Mouse (Mus musculus): Measurements from ENCODE around the gene Igfbp3. TPM values are rescaled to one million over a fixed set of nuclear protein-coding genes. Genes with fewer than 3 reads are reported as not detected.
A peak's percentile ranks its signal among the peaks of the same experiment; 100 is the strongest.

Igfbp3 gene
- polyA plus RNA-seq, 1 experiment from 2014 or later: 15.3 TPM

GRCm38 (mm10) chr11:7198481-7199256 lies 15.1 kb downstream of the Igfbp3 start:
- no peak overlapping the region for H3K4me3 ChIP-seq (ENCODE audit: low read depth, low read length)
- 65% methylated on average over 10 of the region's 10 CpGs for WGBS
- no peak for TF ChIP-seq CTCF (IDR thresholded peaks at IDR 0.05; ENCODE audit: low read depth)
- no peaks in the 10 kb centered on the region for H3K36me3 ChIP-seq (ENCODE audit: insufficient read depth)
- H3K4me1 ChIP-seq (ENCODE audit: insufficient read depth): no peaks in the 10 kb centered on the region
- H3K9me3 ChIP-seq (ENCODE audit: low read depth, low read length): no peaks in the 10 kb centered on the region
- no peaks in the 10 kb centered on the region for H3K27me3 ChIP-seq (ENCODE audit: insufficient read depth, low read length)
- ATAC-seq (ENCODE audit: insufficient read depth) (peak; percentile 50; the same call in 1 of the 2 replicates), DNase-seq (peak; percentile 43)
- H3K4me2 ChIP-seq: no peak overlapping the region
- no peak overlapping the region for H3K27ac ChIP-seq (ENCODE audit: low read depth)
- H3K9ac ChIP-seq: no peak overlapping the region

- Histone ChIP-seq H3K9me3 (ENCODE audit: low read depth, low read length) (no peaks in the 10 kb centered on the region), H3K4me1 (ENCODE audit: insufficient read depth) (no peaks in the 10 kb centered on the region), H3K27ac (ENCODE audit: low read depth) (no peak overlapping the region), H3K4me2 (no peak overlapping the region), H3K9ac (no peak overlapping the region), H3K27me3 (ENCODE audit: insufficient read depth, low read length) (no peaks in the 10 kb centered on the region), H3K4me3 (ENCODE audit: low read depth, low read length) (no peak overlapping the region), H3K36me3 (ENCODE audit: insufficient read depth) (no peaks in the 10 kb centered on the region)
- DNase-seq: no peak
- WGBS: 88% methylated on average over 19 of the region's 19 CpGs
- TF ChIP-seq CTCF (IDR thresholded peaks at IDR 0.05; ENCODE audit: low read depth): no peak
- no peak for ATAC-seq (ENCODE audit: insufficient read depth)
These were observed 15.7 kb downstream of the Igfbp3 start for GRCm38 (mm10) chr11:7198006-7198405.

GRCm38 (mm10) chr11:7197491-7197941 lies 16.2 kb downstream of the Igfbp3 start, which contains the start of gene Igfbp1:
TSS of gene Igfbp1 (plus strand) at chr11:7197782.
- ATAC-seq (ENCODE audit: insufficient read depth): no peak; the same call in 1 of the 2 replicates

DNA sequence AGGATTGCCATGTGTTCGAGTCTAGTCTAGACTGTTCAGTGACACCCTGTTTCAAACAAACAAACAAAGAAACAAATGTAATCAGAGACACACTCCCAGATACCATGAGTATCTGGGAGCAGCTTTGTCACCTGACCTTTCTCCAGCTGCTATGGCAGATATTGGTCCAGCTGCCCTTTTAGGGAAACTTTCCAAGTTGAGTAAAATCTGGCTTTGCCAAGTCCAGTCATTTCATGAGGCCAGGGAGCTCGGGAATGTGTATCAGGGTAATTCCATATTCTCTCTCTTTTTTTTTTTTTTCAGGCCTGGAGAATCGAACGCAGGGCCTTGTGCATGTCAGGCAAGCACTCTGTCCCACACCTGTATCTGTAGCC lies 18.4 kb downstream of the Igfbp3 start:
- no peak for TF ChIP-seq CTCF (IDR thresholded peaks at IDR 0.05; ENCODE audit: low read depth)
- Histone ChIP-seq H3K27ac (ENCODE audit: low read depth) (no peak overlapping the region), H3K27me3 (ENCODE audit: insufficient read depth, low read length) (no peaks in the 10 kb centered on the region), H3K36me3 (ENCODE audit: insufficient read depth) (no peaks in the 10 kb centered on the region), H3K4me1 (ENCODE audit: insufficient read depth) (no peaks in the 10 kb centered on the region), H3K9ac (no peak overlapping the region), H3K4me3 (ENCODE audit: low read depth, low read length) (no peak overlapping the region), H3K9me3 (ENCODE audit: low read depth, low read length) (no peaks in the 10 kb centered on the region), H3K4me2 (no peak overlapping the region)
- 80% methylated on average over 4 of the region's 4 CpGs for WGBS
- DNase-seq (no peak), ATAC-seq (ENCODE audit: insufficient read depth) (no peak)

More at GRCm38 (mm10) chr11:7197491-7197941, 16.2 kb downstream of the Igfbp3 start, which contains the start of gene Igfbp1:
- H3K4me3 ChIP-seq (ENCODE audit: low read depth, low read length): no peak within 1 kb of the TSS
- H3K27ac ChIP-seq (ENCODE audit: low read depth): no peak within 1 kb of the TSS
- WGBS: 55% methylated on average over 12 of the region's 12 CpGs
- H3K4me1 ChIP-seq (ENCODE audit: insufficient read depth): no peaks in the 10 kb centered on the region
- no peaks in the 10 kb centered on the region for H3K9me3 ChIP-seq (ENCODE audit: low read depth, low read length)
- no peak within 1 kb of the TSS for H3K4me2 ChIP-seq
- H3K9ac ChIP-seq: no peak within 1 kb of the TSS
- no peaks in the 10 kb centered on the region for H3K27me3 ChIP-seq (ENCODE audit: insufficient read depth, low read length)
- no peaks in the 10 kb centered on the region for H3K36me3 ChIP-seq (ENCODE audit: insufficient read depth)
- TF ChIP-seq CTCF (IDR thresholded peaks at IDR 0.05; ENCODE audit: low read depth): no peak
- DNase-seq: no peak

DNA sequence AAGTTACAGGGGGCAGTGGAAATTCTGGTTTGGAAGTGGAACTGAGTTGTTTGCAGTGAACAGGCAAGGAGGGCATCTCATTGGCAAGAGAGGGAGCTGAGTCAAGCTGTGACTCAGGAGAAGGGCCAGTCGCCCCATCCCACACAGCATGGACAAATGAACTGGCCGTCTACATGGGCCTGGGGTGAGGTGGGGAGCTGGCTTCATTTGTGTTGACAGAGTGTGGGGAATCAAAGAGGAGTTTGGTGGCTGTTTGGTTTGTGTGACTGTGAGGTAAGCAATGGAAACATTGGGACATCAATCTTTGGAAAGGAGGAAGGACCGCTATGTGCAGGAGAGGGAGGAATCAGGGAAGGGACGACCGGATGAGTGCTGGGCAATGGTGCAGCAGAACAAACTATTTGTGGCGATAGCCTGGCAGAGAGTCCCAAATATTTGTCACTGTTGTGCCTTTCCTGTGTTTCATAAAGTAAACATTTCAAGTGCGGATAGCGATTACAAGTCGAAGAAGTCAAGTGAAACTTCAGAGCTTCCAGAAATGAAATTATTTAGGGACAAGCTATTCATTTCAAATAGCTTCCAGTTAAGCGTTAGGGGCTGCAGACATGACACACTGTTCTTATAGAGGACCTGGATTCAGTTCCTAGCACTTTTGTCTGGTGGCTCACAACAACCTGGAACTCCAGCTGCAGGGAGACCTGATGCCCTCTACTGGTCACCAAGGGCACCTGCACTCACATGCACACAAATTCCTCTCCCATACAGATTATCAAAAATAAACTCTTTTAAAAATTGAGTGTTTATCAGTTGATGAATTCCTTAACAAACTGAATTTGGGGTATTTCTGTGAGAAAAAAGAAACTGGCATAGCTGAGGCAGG lies 19.1 kb downstream of the Igfbp3 start:
- H3K9me3 ChIP-seq (ENCODE audit: low read depth, low read length): no peaks in the 10 kb centered on the region
- no peak for DNase-seq
- no peak overlapping the region for H3K4me2 ChIP-seq
- H3K36me3 ChIP-seq (ENCODE audit: insufficient read depth): no peaks in the 10 kb centered on the region
- 78% methylated on average over 10 of the region's 10 CpGs for WGBS
- no peak for ATAC-seq (ENCODE audit: insufficient read depth)
- H3K27me3 ChIP-seq (ENCODE audit: insufficient read depth, low read length): no peaks in the 10 kb centered on the region
- no peak overlapping the region for H3K9ac ChIP-seq
- no peak overlapping the region for H3K27ac ChIP-seq (ENCODE audit: low read depth)
- H3K4me3 ChIP-seq (ENCODE audit: low read depth, low read length): no peak overlapping the region
- peak; percentile 32; the same call in 1 of the 2 replicates for TF ChIP-seq CTCF (IDR thresholded peaks at IDR 0.05; ENCODE audit: low read depth)
- H3K4me1 ChIP-seq (ENCODE audit: insufficient read depth): no peaks in the 10 kb centered on the region

DNA sequence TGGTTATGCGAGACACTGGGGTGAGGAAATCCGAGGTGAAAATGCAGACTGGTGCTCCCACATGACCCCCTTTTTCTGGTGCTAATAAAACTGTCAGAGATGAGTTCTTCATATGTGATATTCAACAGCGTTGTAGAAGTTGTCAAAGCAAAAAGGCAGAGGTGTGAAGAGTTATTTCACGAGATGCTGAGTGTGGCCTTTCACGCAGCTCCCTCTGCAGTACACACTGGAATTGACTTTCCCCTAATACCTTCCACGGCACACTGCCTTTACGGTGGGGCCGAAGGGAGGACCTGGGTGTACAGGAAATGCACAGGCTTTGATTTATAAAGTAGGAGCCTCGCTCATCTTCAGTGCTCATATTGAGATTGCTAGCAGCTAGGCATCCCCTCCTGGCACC lies 20.6 kb downstream of the Igfbp3 start:
- TF ChIP-seq CTCF (IDR thresholded peaks at IDR 0.05; ENCODE audit: low read depth): no peak
- Histone ChIP-seq H3K36me3 (ENCODE audit: insufficient read depth) (no peaks in the 10 kb centered on the region), H3K4me1 (ENCODE audit: insufficient read depth) (no peaks in the 10 kb centered on the region), H3K9ac (no peak overlapping the region), H3K27me3 (ENCODE audit: insufficient read depth, low read length) (no peaks in the 10 kb centered on the region), H3K9me3 (ENCODE audit: low read depth, low read length) (no peaks in the 10 kb centered on the region), H3K4me3 (ENCODE audit: low read depth, low read length) (no peak overlapping the region), H3K4me2 (no peak overlapping the region), H3K27ac (ENCODE audit: low read depth) (no peak overlapping the region)
- no peak for ATAC-seq (ENCODE audit: insufficient read depth)
- no peak for DNase-seq
- 57% methylated on average over 9 of the region's 9 CpGs for WGBS

GRCm38 (mm10) chr11:7192710-7193109 lies 21.0 kb downstream of the Igfbp3 start:
- no peak for TF ChIP-seq CTCF (IDR thresholded peaks at IDR 0.05; ENCODE audit: low read depth)
- H3K4me1 ChIP-seq (ENCODE audit: insufficient read depth): no peaks in the 10 kb centered on the region

More at GRCm38 (mm10) chr11:7192710-7193109, 21.0 kb downstream of the Igfbp3 start:
- Histone ChIP-seq H3K4me3 (ENCODE audit: low read depth, low read length) (no peak overlapping the region), H3K27me3 (ENCODE audit: insufficient read depth, low read length) (no peaks in the 10 kb centered on the region), H3K4me2 (no peak overlapping the region), H3K9me3 (ENCODE audit: low read depth, low read length) (no peaks in the 10 kb centered on the region), H3K9ac (no peak overlapping the region), H3K36me3 (ENCODE audit: insufficient read depth) (no peaks in the 10 kb centered on the region), H3K27ac (ENCODE audit: low read depth) (no peak overlapping the region)
- WGBS: 43% methylated on average over 6 of the region's 6 CpGs
- ATAC-seq (ENCODE audit: insufficient read depth) (no peak), DNase-seq (no peak)
